Mouse (Mus musculus): ENCODE measurements around the gene Fbxo3. TPM values are rescaled to one million over a fixed set of nuclear protein-coding genes. Genes with fewer than 3 reads are reported as not detected.

Fbxo3 gene
- total and polyA plus RNA-seq, 2 experiments from 2014 or later, result 54.9 to 78.2 TPM

DNA sequence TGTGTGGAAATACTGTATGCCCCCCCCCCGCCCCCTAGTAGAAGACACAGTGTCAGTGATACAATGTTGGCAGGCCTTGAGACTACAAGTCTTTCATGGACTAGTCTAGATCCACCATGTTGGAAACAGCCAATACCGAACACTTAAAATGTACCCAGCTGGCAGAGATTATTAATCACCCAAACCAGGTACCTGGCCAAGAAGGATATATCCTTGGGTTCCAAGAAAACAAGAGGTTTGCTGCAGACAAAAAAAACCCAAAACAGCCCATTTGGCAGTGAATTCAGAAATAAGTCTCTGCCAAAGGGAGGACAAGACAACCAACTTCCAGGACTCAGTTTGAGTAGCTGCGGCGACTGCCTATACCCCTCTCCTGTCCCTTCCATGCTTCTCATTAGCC lies 2.9 kb upstream of the Fbxo3 start:
- H3K4me2 ChIP-seq (ENCODE audit: low read depth), result no peak overlapping the region
- ATAC-seq (no peak), DNase-seq (no peak)
- H3K9me3 ChIP-seq (ENCODE audit: low read length), result no peaks in the 10 kb centered on the region
- peaks cover 8% of the 10 kb centered on the region for H3K4me1 ChIP-seq (ENCODE audit: insufficient read depth)
- 88% methylated on average over 4 of the region's 4 CpGs for WGBS
- no peak overlapping the region for H3K4me3 ChIP-seq (ENCODE audit: low read depth, low read length)
- H3K36me3 ChIP-seq (ENCODE audit: insufficient read depth), result no peaks in the 10 kb centered on the region
- H3K9ac ChIP-seq, result no peak overlapping the region
- TF ChIP-seq CTCF (IDR thresholded peaks at IDR 0.05; ENCODE audit: low read depth), result no peak
- no peak overlapping the region for H3K27ac ChIP-seq (ENCODE audit: low read depth, low read length)
- no peaks in the 10 kb centered on the region for H3K27me3 ChIP-seq (ENCODE audit: insufficient read depth, low read length)

DNA sequence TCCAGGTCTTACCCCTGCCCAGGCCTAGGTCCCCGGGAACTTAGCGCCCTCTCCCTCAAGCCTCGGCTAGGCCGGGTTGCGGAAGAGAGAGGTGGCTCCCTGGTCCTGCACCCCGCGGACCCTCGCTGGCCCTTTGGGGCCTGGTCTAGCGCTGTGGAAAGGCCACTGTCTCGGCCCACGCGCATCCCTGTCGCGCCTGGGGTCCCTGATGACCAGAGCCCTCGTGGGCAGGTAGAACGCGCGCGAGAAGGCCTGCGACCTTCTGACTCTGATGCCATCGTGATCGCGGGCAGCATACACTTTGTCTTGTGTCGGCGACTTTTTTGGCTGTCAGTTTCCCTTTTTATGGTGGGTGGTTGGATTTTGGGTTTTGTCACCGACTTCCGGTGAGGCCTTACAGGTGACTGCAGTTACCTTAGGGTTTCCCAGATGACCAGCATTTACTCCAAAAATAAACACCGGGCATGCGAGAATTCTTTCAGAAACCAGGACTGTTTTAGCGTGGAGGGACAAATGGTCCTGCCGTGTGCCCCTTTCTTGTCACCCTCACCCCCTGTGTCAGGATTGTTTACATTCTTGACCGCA lies 710 bp downstream of the Fbxo3 start, which contains the start of gene 4931422A03Rik:
4931422A03Rik (minus strand) TSS at position 223 of the 585 bp plus-strand sequence.
- Histone ChIP-seq H3K4me2 (ENCODE audit: low read depth) (peak within 1 kb of the TSS; percentile 87), H3K27me3 (ENCODE audit: insufficient read depth, low read length) (no peaks in the 10 kb centered on the region), H3K27ac (ENCODE audit: low read depth, low read length) (peak within 1 kb of the TSS; percentile 36; the same call in 1 of the 2 replicates), H3K4me3 (ENCODE audit: low read depth, low read length) (peak within 1 kb of the TSS; percentile 67), H3K9me3 (ENCODE audit: low read length) (no peaks in the 10 kb centered on the region), H3K4me1 (ENCODE audit: insufficient read depth) (peaks cover 10% of the 10 kb centered on the region), H3K9ac (peak within 1 kb of the TSS; percentile 95), H3K36me3 (ENCODE audit: insufficient read depth) (peaks cover 3% of the 10 kb centered on the region; the same call in 1 of the 2 replicates)
- peak; percentile 27 for DNase-seq
- under 1% methylated on average over 32 of the region's 32 CpGs for WGBS
- TF ChIP-seq CTCF (IDR thresholded peaks at IDR 0.05; ENCODE audit: low read depth), result no peak
- ATAC-seq, result peak; percentile 62

DNA sequence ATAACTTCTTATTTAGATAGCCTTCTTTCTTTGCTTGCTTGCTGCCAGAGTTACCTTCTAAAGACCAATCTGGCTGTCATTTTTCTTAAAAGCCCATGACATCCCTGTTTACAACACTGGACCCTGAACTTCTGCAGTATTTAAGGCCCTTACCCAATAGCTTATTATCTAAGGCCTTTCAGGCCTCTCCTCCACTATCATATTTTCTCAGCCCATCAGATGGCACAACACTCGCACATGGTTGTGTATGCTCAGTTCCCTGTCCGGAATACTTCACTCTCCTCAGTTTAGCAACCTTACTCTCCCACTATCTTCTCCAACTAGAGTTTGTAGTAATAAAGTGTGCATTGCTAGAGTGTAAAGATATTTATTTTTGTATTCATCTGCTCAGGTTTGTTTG lies 1.6 kb downstream of the Fbxo3 start:
- TF ChIP-seq CTCF (IDR thresholded peaks at IDR 0.05; ENCODE audit: low read depth), result no peak
- Histone ChIP-seq H3K4me1 (ENCODE audit: insufficient read depth) (peaks cover 10% of the 10 kb centered on the region), H3K4me2 (ENCODE audit: low read depth) (peak overlapping the region; percentile 87), H3K27ac (ENCODE audit: low read depth, low read length) (no peak overlapping the region), H3K4me3 (ENCODE audit: low read depth, low read length) (no peak overlapping the region), H3K9me3 (ENCODE audit: low read length) (no peaks in the 10 kb centered on the region), H3K9ac (no peak overlapping the region), H3K27me3 (ENCODE audit: insufficient read depth, low read length) (no peaks in the 10 kb centered on the region), H3K36me3 (ENCODE audit: insufficient read depth) (peaks cover 7% of the 10 kb centered on the region)
- 70% methylated on average over 2 of the region's 2 CpGs for WGBS
- no peak for ATAC-seq
- no peak for DNase-seq

DNA sequence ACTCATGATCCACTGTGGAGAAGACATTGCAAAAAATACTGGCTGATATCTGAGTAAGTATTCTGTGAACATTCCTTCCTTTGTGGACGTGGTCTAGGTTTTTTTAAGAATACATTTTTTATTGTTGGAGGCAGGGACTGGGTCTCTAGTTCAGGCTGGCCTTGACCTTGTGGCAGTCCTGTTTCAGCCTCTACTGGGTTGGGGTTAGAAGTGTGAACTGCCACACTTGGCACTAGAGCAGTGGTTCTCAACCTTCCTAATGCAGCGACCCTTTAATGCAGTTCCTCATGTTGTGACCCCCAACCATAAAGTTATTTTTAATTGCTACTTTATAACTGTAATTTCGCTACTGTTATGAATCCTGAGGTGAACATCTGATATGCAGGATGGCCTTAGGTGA lies 2.9 kb downstream of the Fbxo3 start:
- Histone ChIP-seq H3K27ac (ENCODE audit: low read depth, low read length) (no peak overlapping the region), H3K27me3 (ENCODE audit: insufficient read depth, low read length) (no peaks in the 10 kb centered on the region), H3K9ac (no peak overlapping the region), H3K4me3 (ENCODE audit: low read depth, low read length) (no peak overlapping the region), H3K9me3 (ENCODE audit: low read length) (no peaks in the 10 kb centered on the region), H3K4me2 (ENCODE audit: low read depth) (no peak overlapping the region), H3K36me3 (ENCODE audit: insufficient read depth) (peaks cover 10% of the 10 kb centered on the region), H3K4me1 (ENCODE audit: insufficient read depth) (peaks cover 10% of the 10 kb centered on the region)
- no peak for TF ChIP-seq CTCF (IDR thresholded peaks at IDR 0.05; ENCODE audit: low read depth)
- ATAC-seq, result no peak
- WGBS, result 90% methylated on average over 3 of the region's 3 CpGs
- DNase-seq, result no peak

DNA sequence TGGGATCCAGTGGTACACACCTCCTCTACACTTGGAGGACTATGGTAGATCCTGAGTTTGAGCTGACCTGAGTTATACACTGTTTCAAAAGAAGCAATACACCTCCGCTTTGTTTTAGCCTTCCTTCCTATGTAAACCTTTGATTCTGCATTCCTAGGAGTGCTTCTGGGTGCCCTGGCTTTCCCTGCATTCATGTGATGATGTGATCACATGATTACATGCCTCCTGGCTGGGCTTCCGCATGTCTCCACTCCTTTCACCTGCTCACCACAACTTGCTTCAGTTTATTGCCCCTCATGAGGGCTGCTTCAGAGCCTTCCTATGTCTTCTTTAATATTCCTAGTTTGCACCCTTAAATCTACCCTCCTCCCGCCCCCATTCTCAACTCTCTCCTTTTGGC lies 4.5 kb downstream of the Fbxo3 start:
- ATAC-seq, result no peak
- H3K36me3 ChIP-seq (ENCODE audit: insufficient read depth), result peaks cover 16% of the 10 kb centered on the region
- no peak overlapping the region for H3K27ac ChIP-seq (ENCODE audit: low read depth, low read length)
- H3K9me3 ChIP-seq (ENCODE audit: low read length), result no peaks in the 10 kb centered on the region
- H3K4me3 ChIP-seq (ENCODE audit: low read depth, low read length), result no peak overlapping the region
- H3K4me1 ChIP-seq (ENCODE audit: insufficient read depth), result peaks cover 10% of the 10 kb centered on the region
- no peak for DNase-seq
- H3K9ac ChIP-seq, result no peak overlapping the region
- no peak for TF ChIP-seq CTCF (IDR thresholded peaks at IDR 0.05; ENCODE audit: low read depth)
- 87% methylated on average over 3 of the region's 3 CpGs for WGBS
- no peaks in the 10 kb centered on the region for H3K27me3 ChIP-seq (ENCODE audit: insufficient read depth, low read length)
- no peak overlapping the region for H3K4me2 ChIP-seq (ENCODE audit: low read depth)

DNA sequence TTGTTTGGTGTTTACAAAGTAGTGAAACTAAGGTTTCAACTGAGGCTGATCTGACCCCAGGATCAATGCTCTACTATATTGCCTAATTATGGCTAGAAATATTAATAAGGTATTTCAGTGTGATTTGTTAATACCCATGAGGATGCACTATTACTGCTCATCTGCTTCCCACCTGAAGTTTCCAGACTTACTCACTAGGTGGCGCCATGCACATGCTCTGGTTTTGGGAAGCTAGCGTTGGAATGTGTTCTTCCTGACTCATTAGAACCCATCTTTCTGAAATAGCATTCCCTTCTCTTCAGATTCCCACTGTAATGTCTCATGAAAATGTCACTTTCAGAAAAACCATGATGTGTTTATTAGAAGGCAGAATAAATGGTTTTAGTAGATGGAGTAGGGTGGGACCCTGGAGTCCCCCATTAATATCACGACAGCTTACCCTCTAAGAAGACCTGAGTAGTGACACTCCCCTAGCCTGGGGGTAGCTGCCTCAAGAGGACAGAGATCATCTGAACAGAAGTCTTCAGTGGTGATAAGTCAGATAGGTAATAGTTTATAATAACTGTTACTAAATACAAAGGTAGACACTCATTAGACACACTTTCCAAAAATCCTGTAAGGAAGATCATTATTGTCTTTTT lies 7.4 kb downstream of the Fbxo3 start:
- Histone ChIP-seq H3K4me2 (ENCODE audit: low read depth) (no peak overlapping the region), H3K4me1 (ENCODE audit: insufficient read depth) (no peaks in the 10 kb centered on the region), H3K27me3 (ENCODE audit: insufficient read depth, low read length) (no peaks in the 10 kb centered on the region), H3K9ac (no peak overlapping the region), H3K4me3 (ENCODE audit: low read depth, low read length) (no peak overlapping the region), H3K27ac (ENCODE audit: low read depth, low read length) (no peak overlapping the region), H3K9me3 (ENCODE audit: low read length) (no peaks in the 10 kb centered on the region), H3K36me3 (ENCODE audit: insufficient read depth) (peaks cover 28% of the 10 kb centered on the region)
- WGBS, result 31% methylated on average over 3 of the region's 3 CpGs
- DNase-seq, result peak; percentile 85
- peak; percentile 78 for ATAC-seq
- TF ChIP-seq CTCF (IDR thresholded peaks at IDR 0.05; ENCODE audit: low read depth), result peak; percentile 94

DNA sequence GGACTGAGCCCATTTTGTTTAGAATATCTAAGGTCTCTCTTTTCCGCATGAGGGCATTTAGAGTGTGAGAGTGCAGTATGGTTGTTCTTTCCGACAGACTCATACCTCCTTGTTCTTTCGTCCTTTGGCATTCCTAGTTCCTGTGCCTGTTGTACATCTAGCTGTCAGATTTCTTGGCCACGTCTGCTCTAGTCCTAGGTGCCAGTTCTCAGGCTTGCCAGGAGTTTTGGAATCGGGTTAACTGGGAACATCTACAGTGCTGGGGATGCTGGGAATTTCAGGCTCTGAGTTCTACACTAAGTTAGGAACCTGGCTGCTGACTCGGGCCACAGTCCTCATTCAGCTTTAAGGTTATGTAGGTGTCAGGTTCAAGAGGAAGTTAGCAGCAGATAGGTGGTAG lies 8.1 kb downstream of the Fbxo3 start:
- no peaks in the 10 kb centered on the region for H3K4me1 ChIP-seq (ENCODE audit: insufficient read depth)
- DNase-seq (no peak), ATAC-seq (no peak)
- WGBS, result 61% methylated on average over 6 of the region's 6 CpGs
- H3K4me3 ChIP-seq (ENCODE audit: low read depth, low read length), result no peak overlapping the region
- H3K4me2 ChIP-seq (ENCODE audit: low read depth), result no peak overlapping the region
- no peak overlapping the region for H3K27ac ChIP-seq (ENCODE audit: low read depth, low read length)
- H3K27me3 ChIP-seq (ENCODE audit: insufficient read depth, low read length), result no peaks in the 10 kb centered on the region
- no peak overlapping the region for H3K9ac ChIP-seq
- no peak for TF ChIP-seq CTCF (IDR thresholded peaks at IDR 0.05; ENCODE audit: low read depth)
- peaks cover 32% of the 10 kb centered on the region for H3K36me3 ChIP-seq (ENCODE audit: insufficient read depth)
- no peaks in the 10 kb centered on the region for H3K9me3 ChIP-seq (ENCODE audit: low read length)
